Mouse (Mus musculus) embryonic facial prominence, embryonic 15.5 days (tissue): ENCODE measurements around the gene Ajuba. TPM values are rescaled to one million over a fixed set of nuclear protein-coding genes. Genes with fewer than 3 reads are reported as not detected.

Source experiments
- ATAC-seq: fragments of 200-750 bp; cut with Nextera tagmentation; 2 replicates; pipeline ENCODE4 v1.8.0; 2017; ENCODE audit warnings: low read depth, moderate TSS enrichment; ENCODE audit not compliant: insufficient number of reproducible peaks, low FRiP score, low TSS enrichment
- H3K27ac ChIP-seq: fragments of 300-500 bp; sonication (generic); replicated peaks from 2 replicates; pipeline ENCODE4 v1.5.1; 2015; ENCODE audit warnings: mild to moderate bottlenecking, inconsistent platforms
- H3K27me3 ChIP-seq: fragments of 300-500 bp; sonication (generic); 2 replicates; pipeline ENCODE4 v1.6.1; 2015; ENCODE audit warnings: inconsistent platforms
- H3K36me3 ChIP-seq: fragments of 300-500 bp; sonication (generic); 2 replicates; pipeline ENCODE4 v1.6.1; 2015; ENCODE audit warnings: mild to moderate bottlenecking, inconsistent platforms
- H3K4me1 ChIP-seq: fragments of 300-500 bp; sonication (generic); 2 replicates; pipeline ENCODE4 v1.6.1; 2015; ENCODE audit warnings: inconsistent platforms
- H3K4me2 ChIP-seq: fragments of 300-500 bp; sonication (generic); replicated peaks from 2 replicates; pipeline ENCODE4 v1.6.1; 2015; ENCODE audit warnings: mild to moderate bottlenecking, inconsistent platforms
- H3K4me3 ChIP-seq: fragments of 300-500 bp; sonication (generic); replicated peaks from 2 replicates; pipeline ENCODE4 v1.5.1; 2015; ENCODE audit warnings: mild to moderate bottlenecking, inconsistent platforms
- H3K9ac ChIP-seq: fragments of 300-500 bp; sonication (generic); 2 replicates; pipeline ENCODE4 v1.6.1; 2015; ENCODE audit warnings: inconsistent platforms
- H3K9me3 ChIP-seq: fragments of 300-500 bp; sonication (generic); replicated peaks from 2 replicates; pipeline ENCODE4 v1.6.1; 2016; ENCODE audit warnings: inconsistent platforms
- WGBS: fragments of 180-500 bp; shearing (Covaris S2); methylation state at CpG from one replicate; pipeline ENCODE4 v1.1.7; 2015; 5-methylcytosine and 5-hydroxymethylcytosine counted together
- polyA plus RNA-seq: library from polyadenylated mRNA; unstranded; fragments of >200 nt; fragmentation: Nextera tagmentation; extraction: Ambion mirVana; gene quantifications from 2 replicates; pipeline ENCODE4 v1.2.1, GENCODE M21; 2015

The Ajuba gene
- polyA plus RNA-seq, 1 experiment from 2014 or later = 60.2 TPM

DNA sequence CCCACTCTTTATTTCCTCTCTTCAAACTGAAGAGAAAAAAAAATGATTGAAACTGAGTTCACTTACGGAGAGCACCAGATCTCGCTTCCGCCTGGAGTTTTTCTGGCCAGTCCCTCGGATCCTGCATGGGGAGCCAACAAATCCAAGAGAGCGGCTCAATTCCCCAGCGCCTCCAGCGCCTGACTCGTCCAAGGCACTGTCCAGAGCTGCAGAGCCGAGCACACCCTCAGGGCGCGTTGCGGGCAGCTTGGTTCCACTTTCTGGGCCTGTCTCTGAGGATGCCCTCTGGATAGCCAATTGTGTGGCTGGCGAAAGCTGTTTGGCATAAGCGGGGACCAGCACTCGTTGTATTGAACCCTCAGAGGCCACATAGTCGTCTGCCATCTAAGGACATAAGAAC, 13.7 kb upstream of the Ajuba start:
- ATAC-seq = no peak
- H3K27ac ChIP-seq = no peak overlapping the region
- 0 out of 2 replicates have a peak, but pooled peaks cover 8% of the 10 kb centered on the region for H3K36me3 ChIP-seq
- no peak overlapping the region for H3K4me2 ChIP-seq
- H3K4me3 ChIP-seq = no peak overlapping the region
- H3K9me3 ChIP-seq = no peaks in the 10 kb centered on the region
- H3K9ac ChIP-seq = no peak overlapping the region
- WGBS = 88% methylated on average over 16 of the region's 16 CpGs
- H3K4me1 ChIP-seq = no peaks in the 10 kb centered on the region
- no peaks in the 10 kb centered on the region for H3K27me3 ChIP-seq

- Histone ChIP-seq H3K36me3 (peaks cover 31% of the 10 kb centered on the region; the same call in 1 of the 2 replicates), H3K9me3 (no peaks in the 10 kb centered on the region), H3K4me3 (no peak overlapping the region), H3K27me3 (no peaks in the 10 kb centered on the region), H3K4me1 (peaks cover 2% of the 10 kb centered on the region), H3K27ac (no peak overlapping the region), H3K4me2 (no peak overlapping the region), H3K9ac (no peak overlapping the region)
- no peak for ATAC-seq
- 45% methylated on average over 7 of the region's 7 CpGs for WGBS
These were observed 6.5 kb upstream of the Ajuba start for GRCm38 (mm10) chr14:54583681-54584338.

DNA sequence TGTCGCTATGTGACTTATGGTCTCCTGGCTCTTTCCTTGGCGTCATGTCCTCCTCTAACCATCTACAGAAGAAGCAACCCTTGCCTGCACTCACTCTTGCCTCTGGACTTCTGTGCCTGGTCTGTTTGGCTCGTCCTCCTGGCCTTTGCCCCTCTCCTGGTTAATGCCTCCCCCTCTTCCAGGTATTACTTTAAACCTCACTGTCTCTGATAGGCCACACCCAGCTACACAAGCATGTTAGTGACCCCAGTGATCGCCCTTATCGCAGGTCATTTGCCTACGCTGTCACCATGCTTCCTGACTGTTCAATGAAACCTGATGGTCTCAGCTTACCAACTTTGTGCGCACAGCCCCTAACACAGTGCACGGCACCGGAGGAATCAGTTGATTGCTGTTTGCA, 5.2 kb upstream of the Ajuba start:
- 92% methylated on average over 9 of the region's 9 CpGs for WGBS
- H3K27ac ChIP-seq = no peak overlapping the region
- no peak for ATAC-seq
- no peaks in the 10 kb centered on the region for H3K9me3 ChIP-seq
- H3K27me3 ChIP-seq = no peaks in the 10 kb centered on the region
- H3K9ac ChIP-seq = no peak overlapping the region
- H3K4me2 ChIP-seq = no peak overlapping the region
- peaks cover 9% of the 10 kb centered on the region for H3K4me1 ChIP-seq
- H3K4me3 ChIP-seq = no peak overlapping the region
- peaks cover 31% of the 10 kb centered on the region; the same call in 1 of the 2 replicates for H3K36me3 ChIP-seq

GRCm38 (mm10) chr14:54579638-54580037, 2.3 kb upstream of the Ajuba start:
- Histone ChIP-seq H3K4me1 (peaks cover 20% of the 10 kb centered on the region), H3K27me3 (no peaks in the 10 kb centered on the region), H3K9me3 (no peaks in the 10 kb centered on the region), H3K4me3 (no peak overlapping the region), H3K36me3 (peaks cover 19% of the 10 kb centered on the region; the same call in 1 of the 2 replicates), H3K27ac (no peak overlapping the region), H3K4me2 (no peak overlapping the region), H3K9ac (no peak overlapping the region)
- ATAC-seq = no peak
- WGBS = 67% methylated on average over 7 of the region's 7 CpGs

- Histone ChIP-seq H3K9me3 (no peaks in the 10 kb centered on the region), H3K36me3 (peaks cover 8% of the 10 kb centered on the region; the same call in 1 of the 2 replicates), H3K9ac (peak overlapping the region; percentile 91), H3K27me3 (no peaks in the 10 kb centered on the region), H3K4me1 (peaks cover 36% of the 10 kb centered on the region), H3K4me3 (peak overlapping the region; percentile 88), H3K4me2 (peak overlapping the region; percentile 80), H3K27ac (peak overlapping the region; percentile 94)
- under 1% methylated on average over 10 of the region's 10 CpGs for WGBS
- no peak for ATAC-seq
These were observed 705 bp upstream of the Ajuba start for GRCm38 (mm10) chr14:54578063-54578462.

GRCm38 (mm10) chr14:54576241-54577088, 893 bp downstream of the Ajuba start:
- Histone ChIP-seq H3K27me3 (no peaks in the 10 kb centered on the region), H3K4me2 (peak overlapping the region; percentile 80), H3K4me1 (peaks cover 52% of the 10 kb centered on the region), H3K27ac (peak overlapping the region; percentile 94), H3K9ac (peak overlapping the region; percentile 91), H3K9me3 (no peaks in the 10 kb centered on the region), H3K4me3 (peak overlapping the region; percentile 88), H3K36me3 (peaks cover 4% of the 10 kb centered on the region)
- WGBS = under 1% methylated on average over 84 of the region's 84 CpGs
- no peak for ATAC-seq

- H3K4me2 ChIP-seq = peak overlapping the region; percentile 80
- H3K9ac ChIP-seq = peak overlapping the region; percentile 91
- H3K27me3 ChIP-seq = no peaks in the 10 kb centered on the region
- H3K36me3 ChIP-seq = peaks cover 11% of the 10 kb centered on the region
- H3K4me1 ChIP-seq = peaks cover 52% of the 10 kb centered on the region
- 1% methylated on average over 39 of the region's 39 CpGs for WGBS
- H3K4me3 ChIP-seq = peak overlapping the region; percentile 88
- no peaks in the 10 kb centered on the region for H3K9me3 ChIP-seq
- H3K27ac ChIP-seq = peak overlapping the region; percentile 94
- ATAC-seq = peak; percentile 48
These were observed 1.7 kb downstream of the Ajuba start for GRCm38 (mm10) chr14:54575631-54576030.

- WGBS = 7% methylated on average over 8 of the region's 8 CpGs
- no peak for ATAC-seq
These were observed 2.3 kb downstream of the Ajuba start for GRCm38 (mm10) chr14:54575031-54575430.

DNA sequence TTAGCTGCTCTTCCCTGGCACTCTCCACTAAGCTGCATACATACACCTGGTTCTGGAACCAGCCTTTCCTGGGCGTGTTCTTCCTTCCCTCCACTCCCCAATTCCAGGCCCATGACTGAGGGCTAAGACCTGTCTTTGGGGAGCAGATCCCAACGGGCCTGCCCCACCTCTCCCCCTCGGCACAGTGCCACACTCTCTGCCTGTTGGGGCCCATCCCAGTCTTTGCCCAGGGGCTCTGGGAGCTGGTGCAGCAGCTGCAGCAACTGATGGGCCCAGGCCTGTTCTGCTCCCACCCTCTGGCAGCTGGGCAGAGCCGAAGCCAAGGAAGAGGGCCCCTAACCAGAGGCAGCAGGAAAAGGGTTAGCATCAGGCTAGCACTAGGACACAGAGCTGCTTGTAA, 3.1 kb downstream of the Ajuba start:
- H3K9ac ChIP-seq = no peak overlapping the region
- no peaks in the 10 kb centered on the region for H3K9me3 ChIP-seq
- WGBS = 5% methylated on average over 4 of the region's 4 CpGs
- no peaks in the 10 kb centered on the region for H3K27me3 ChIP-seq
- H3K36me3 ChIP-seq = peaks cover 24% of the 10 kb centered on the region
- peak overlapping the region; percentile 94 for H3K27ac ChIP-seq
- ATAC-seq = peak; percentile 34
- peak overlapping the region; percentile 88 for H3K4me3 ChIP-seq
- peak overlapping the region; percentile 80 for H3K4me2 ChIP-seq
- H3K4me1 ChIP-seq = peaks cover 58% of the 10 kb centered on the region

More at GRCm38 (mm10) chr14:54575031-54575430, 2.3 kb downstream of the Ajuba start:
- H3K4me3 ChIP-seq = peak overlapping the region; percentile 88
- peak overlapping the region; percentile 94 for H3K27ac ChIP-seq
- no peaks in the 10 kb centered on the region for H3K9me3 ChIP-seq
- H3K27me3 ChIP-seq = no peaks in the 10 kb centered on the region
- H3K36me3 ChIP-seq = peaks cover 16% of the 10 kb centered on the region
- peak overlapping the region; percentile 80 for H3K4me2 ChIP-seq
- H3K4me1 ChIP-seq = peaks cover 52% of the 10 kb centered on the region
- H3K9ac ChIP-seq = peak overlapping the region; percentile 91

GRCm38 (mm10) chr14:54572790-54573736, 4.3 kb downstream of the Ajuba start:
- Histone ChIP-seq H3K9me3 (no peaks in the 10 kb centered on the region), H3K4me2 (peak overlapping the region; percentile 80), H3K4me3 (peak overlapping the region; percentile 88), H3K36me3 (peaks cover 36% of the 10 kb centered on the region), H3K9ac (no peak overlapping the region), H3K27ac (peak overlapping the region; percentile 94), H3K27me3 (no peaks in the 10 kb centered on the region), H3K4me1 (peaks cover 49% of the 10 kb centered on the region)
- 12% methylated on average over 14 of the region's 14 CpGs for WGBS
- ATAC-seq = peak; percentile 17; the same call in 1 of the 2 replicates
